Mouse (Mus musculus) liver (tissue): ENCODE results near the gene Spo11.

ENCODE experiments used
- DNase-seq: peaks from one replicate; pipeline ENCODE4 v3.0.0-alpha.2; 2020; ENCODE audit warnings: mixed read lengths

Spo11 gene

GRCm38 (mm10) chr2:173011440-173011839, 33.9 kb downstream of the Spo11 start:
- DNase-seq: no peak

GRCm38 (mm10) chr2:173014741-173015287, 37.3 kb downstream of the Spo11 start:
- DNase-seq: no peak

GRCm38 (mm10) chr2:173017940-173018339, 40.4 kb downstream of the Spo11 start:
- DNase-seq: peak; percentile 19

- peak; percentile 53 for DNase-seq
These were observed 41.1 kb downstream of the Spo11 start for GRCm38 (mm10) chr2:173018618-173019017.

GRCm38 (mm10) chr2:173019322-173019721, 41.8 kb downstream of the Spo11 start:
- no peak for DNase-seq

GRCm38 (mm10) chr2:173019790-173020189, 42.3 kb downstream of the Spo11 start:
- peak; percentile 98 for DNase-seq

GRCm38 (mm10) chr2:173020430-173020829, 42.9 kb downstream of the Spo11 start, which contains the start of gene Rbm38:
Gene Rbm38 (plus strand): TSS chr2:173020498.
- no peak for DNase-seq

- DNase-seq: peak; percentile 97
These were observed 44.1 kb downstream of the Spo11 start for GRCm38 (mm10) chr2:173021633-173022055.

- peak; percentile 81 for DNase-seq
These were observed 44.7 kb downstream of the Spo11 start for GRCm38 (mm10) chr2:173022056-173022681.

- peak; percentile 36 for DNase-seq
These were observed 45.3 kb downstream of the Spo11 start for GRCm38 (mm10) chr2:173022813-173023212.

- peak; percentile 61 for DNase-seq
These were observed 45.9 kb downstream of the Spo11 start for GRCm38 (mm10) chr2:173023371-173023851.

GRCm38 (mm10) chr2:173023966-173024365, 46.5 kb downstream of the Spo11 start:
- peak; percentile 36 for DNase-seq

- peak; percentile 32 for DNase-seq
These were observed 46.9 kb downstream of the Spo11 start for GRCm38 (mm10) chr2:173024392-173024791.

- peak; percentile 56 for DNase-seq
These were observed 47.4 kb downstream of the Spo11 start for GRCm38 (mm10) chr2:173024938-173025337.

GRCm38 (mm10) chr2:173026286-173026685, 48.8 kb downstream of the Spo11 start:
- peak; percentile 39 for DNase-seq

- DNase-seq: peak; percentile 38
These were observed 49.2 kb downstream of the Spo11 start for GRCm38 (mm10) chr2:173026688-173027131.

GRCm38 (mm10) chr2:173027169-173027823, 49.8 kb downstream of the Spo11 start:
- no peak for DNase-seq

- DNase-seq: no peak
These were observed 50.5 kb downstream of the Spo11 start for GRCm38 (mm10) chr2:173027824-173028495.

GRCm38 (mm10) chr2:173028508-173029031, 51.1 kb downstream of the Spo11 start:
- no peak for DNase-seq

- peak; percentile 41 for DNase-seq
These were observed 53.3 kb downstream of the Spo11 start for GRCm38 (mm10) chr2:173030591-173031338.

GRCm38 (mm10) chr2:173033531-173033930, 56.0 kb downstream of the Spo11 start:
- DNase-seq: peak; percentile 52

GRCm38 (mm10) chr2:173034998-173035397, 57.5 kb downstream of the Spo11 start:
- DNase-seq: peak; percentile 93
